ENCODE assay signal across 9 mouse cellular contexts in the genomic region with DNA sequence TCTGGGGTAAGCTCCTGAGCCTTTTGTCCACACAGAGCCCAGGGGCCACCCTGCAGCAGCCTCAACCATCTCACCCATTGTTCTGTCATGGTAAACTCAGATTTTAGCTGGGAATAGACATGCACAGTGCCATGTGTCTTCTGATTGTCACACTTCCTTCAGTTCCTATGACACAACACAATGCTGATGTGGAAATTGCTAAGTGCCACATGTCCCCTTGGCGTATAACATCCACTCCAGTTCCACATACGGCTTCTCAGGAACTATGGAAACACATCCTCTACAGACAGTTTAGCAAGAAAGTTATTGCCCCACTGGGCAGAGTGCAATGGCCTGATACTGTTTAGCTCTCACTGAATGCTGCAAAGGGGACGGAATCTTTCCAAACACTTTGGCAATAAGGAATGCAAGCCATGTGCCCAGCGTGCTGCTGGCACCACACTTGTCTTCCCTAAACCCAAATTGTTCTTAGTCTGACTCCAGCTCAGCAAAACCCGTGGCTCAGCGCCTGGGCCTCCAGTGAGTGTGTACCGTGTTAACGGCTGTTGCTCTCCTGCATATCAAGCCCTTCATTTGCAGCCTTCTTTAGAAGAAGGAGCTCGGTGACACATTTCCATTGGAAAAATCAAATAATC.
A peak's percentile ranks its signal among the peaks of the same experiment; 100 is the strongest.
DNase-seq lines count a peak whose midpoint lies in the region; ATAC-seq lines count a peak whose summit lies in the region.
"Had no signal": no experiment of that assay in that cellular context is flagged by ENCODE, and none has a peak within 500 bp of the region (broad histone marks: within the 10 kb centered on the region; RNA-seq: fewer than 3 reads in every experiment).

No protein-coding gene starts in this region.

- no peak overlapping the region for H3K4me3 ChIP-seq in forebrain, embryonic 14.5 days (ENCODE audit: low read depth, low read length)
- H3K4me3 ChIP-seq in forebrain, embryonic 15.5 days = no peak overlapping the region
- H3K4me3 ChIP-seq in intestine, embryonic 15.5 days (replicated peaks) = no peak overlapping the region
- H3K4me3 ChIP-seq in midbrain, embryonic 16.5 days (ENCODE audit: low read depth, low read length) = no peak overlapping the region

- H3K27me3 ChIP-seq in forebrain, embryonic 14.5 days (replicated peaks; ENCODE audit: control insufficient read depth, insufficient read depth, low read length) = peaks cover 61% of the 10 kb centered on the region
- peaks cover 71% of the 10 kb centered on the region for H3K27me3 ChIP-seq in forebrain, embryonic 15.5 days
- H3K27me3 ChIP-seq in intestine, embryonic 15.5 days (replicated peaks) = no peaks in the 10 kb centered on the region
- H3K27me3 ChIP-seq in midbrain, embryonic 16.5 days (ENCODE audit: control insufficient read depth, insufficient read depth, low read depth, low read length) = no peaks in the 10 kb centered on the region

- no peak overlapping the region for H3K4me2 ChIP-seq in forebrain, embryonic 14.5 days (ENCODE audit: low read length)
- no peak overlapping the region for H3K4me2 ChIP-seq in forebrain, embryonic 15.5 days (replicated peaks)
- H3K4me2 ChIP-seq in intestine, embryonic 15.5 days (replicated peaks) = no peak overlapping the region
- no peak overlapping the region for H3K4me2 ChIP-seq in midbrain, embryonic 16.5 days (ENCODE audit: low read length)

- peak; percentile 58 for DNase-seq in forebrain, embryonic 14.5 days (ENCODE audit: low spot score)
- DNase-seq in retina, postnatal 1 day = peak; percentile 69
- DNase-seq in retina, embryonic 14.5 days (ENCODE audit: low spot score) = no peak
- no peak for DNase-seq in spleen, postnatal 36 days (ENCODE audit: low spot score in 2 of 2)

- no peak overlapping the region; the same call in 1 of the 2 replicates for H3K27ac ChIP-seq in forebrain, embryonic 14.5 days (ENCODE audit: low read depth, low read length)
- H3K27ac ChIP-seq in forebrain, embryonic 15.5 days (replicated peaks) = no peak overlapping the region
- peak overlapping the region; percentile 62 for H3K27ac ChIP-seq in intestine, embryonic 15.5 days
- peak overlapping the region; percentile 46 for H3K27ac ChIP-seq in midbrain, embryonic 16.5 days (ENCODE audit: low read length)
- H3K27ac ChIP-seq: macrophage had no signal

- peaks cover 33% of the 10 kb centered on the region for H3K4me1 ChIP-seq in forebrain, embryonic 14.5 days (ENCODE audit: control insufficient read depth, insufficient read depth, low read length)
- peaks cover 44% of the 10 kb centered on the region for H3K4me1 ChIP-seq in forebrain, embryonic 15.5 days
- H3K4me1 ChIP-seq in intestine, embryonic 15.5 days (replicated peaks) = peaks cover 19% of the 10 kb centered on the region
- H3K4me1 ChIP-seq in midbrain, embryonic 16.5 days (ENCODE audit: control insufficient read depth, insufficient read depth, low read length) = peaks cover 45% of the 10 kb centered on the region

- H3K36me3 ChIP-seq in forebrain, embryonic 14.5 days (ENCODE audit: control insufficient read depth, insufficient read depth, low read length) = no peaks in the 10 kb centered on the region
- no peaks in the 10 kb centered on the region for H3K36me3 ChIP-seq in forebrain, embryonic 15.5 days
- H3K36me3 ChIP-seq in intestine, embryonic 15.5 days = no peaks in the 10 kb centered on the region
- H3K36me3 ChIP-seq in midbrain, embryonic 16.5 days (ENCODE audit: control insufficient read depth, insufficient read depth, low read length) = no peaks in the 10 kb centered on the region

- H3K9me3 ChIP-seq in forebrain, embryonic 14.5 days (replicated peaks; ENCODE audit: control insufficient read depth, low read length) = no peaks in the 10 kb centered on the region
- H3K9me3 ChIP-seq in forebrain, embryonic 15.5 days = no peaks in the 10 kb centered on the region
- H3K9me3 ChIP-seq in intestine, embryonic 15.5 days = no peaks in the 10 kb centered on the region
- H3K9me3 ChIP-seq in midbrain, embryonic 16.5 days (replicated peaks; ENCODE audit: control insufficient read depth, low read length, poor library complexity, severe bottlenecking) = no peaks in the 10 kb centered on the region

- WGBS in forebrain, embryonic 14.5 days = 51% methylated on average over 9 of the region's 9 CpGs
- 40% methylated on average over 9 of the region's 9 CpGs for WGBS in forebrain, embryonic 15.5 days
- whole genome bisulfite sequencing in intestine, embryonic 15.5 days = 73% methylated on average over 9 of the region's 9 CpGs
- WGBS in midbrain, embryonic 16.5 days = 59% methylated on average over 9 of the region's 9 CpGs

- no peak for ATAC-seq in forebrain, embryonic 14.5 days
- ATAC-seq in forebrain, embryonic 15.5 days (replicated peaks) = no peak; the same call in 1 of the 2 replicates
- ATAC-seq in intestine, embryonic 15.5 days = peak; percentile 23; the same call in 1 of the 2 replicates
- ATAC-seq in midbrain, embryonic 16.5 days = peak; percentile 19
- no peak for ATAC-seq in inflammation-experienced regulatory T-cells, adult 6 months

- H3K9ac ChIP-seq in forebrain, embryonic 14.5 days (ENCODE audit: low read length) = no peak overlapping the region
- no peak overlapping the region for H3K9ac ChIP-seq in forebrain, embryonic 15.5 days (replicated peaks)
- H3K9ac ChIP-seq in intestine, embryonic 15.5 days = no peak overlapping the region
- no peak overlapping the region for H3K9ac ChIP-seq in midbrain, embryonic 16.5 days (ENCODE audit: low read depth, low read length)

Comparison
In these comparisons a context has a peak if more than half of its experiments do, and no peak if none do; other contexts are left out.
1. DNase-seq: peak in forebrain, embryonic 14.5 days (single experiment) and retina, postnatal 1 day (single experiment); none in retina, embryonic 14.5 days (single experiment) and spleen, postnatal 36 days (0 of 2).
2. ATAC-seq: peak in intestine, embryonic 15.5 days (single experiment) and midbrain, embryonic 16.5 days (single experiment); none in forebrain, embryonic 14.5 days (single experiment), forebrain, embryonic 15.5 days (single experiment) and inflammation-experienced regulatory T-cells, adult 6 months (single experiment).
3. H3K27ac ChIP-seq: peak in intestine, embryonic 15.5 days (single experiment) and midbrain, embryonic 16.5 days (single experiment); none in forebrain, embryonic 14.5 days (single experiment) and forebrain, embryonic 15.5 days (single experiment).